Mouse (Mus musculus): ENCODE measurements around the gene 1700016K19Rik.

The 1700016K19Rik gene

DNA sequence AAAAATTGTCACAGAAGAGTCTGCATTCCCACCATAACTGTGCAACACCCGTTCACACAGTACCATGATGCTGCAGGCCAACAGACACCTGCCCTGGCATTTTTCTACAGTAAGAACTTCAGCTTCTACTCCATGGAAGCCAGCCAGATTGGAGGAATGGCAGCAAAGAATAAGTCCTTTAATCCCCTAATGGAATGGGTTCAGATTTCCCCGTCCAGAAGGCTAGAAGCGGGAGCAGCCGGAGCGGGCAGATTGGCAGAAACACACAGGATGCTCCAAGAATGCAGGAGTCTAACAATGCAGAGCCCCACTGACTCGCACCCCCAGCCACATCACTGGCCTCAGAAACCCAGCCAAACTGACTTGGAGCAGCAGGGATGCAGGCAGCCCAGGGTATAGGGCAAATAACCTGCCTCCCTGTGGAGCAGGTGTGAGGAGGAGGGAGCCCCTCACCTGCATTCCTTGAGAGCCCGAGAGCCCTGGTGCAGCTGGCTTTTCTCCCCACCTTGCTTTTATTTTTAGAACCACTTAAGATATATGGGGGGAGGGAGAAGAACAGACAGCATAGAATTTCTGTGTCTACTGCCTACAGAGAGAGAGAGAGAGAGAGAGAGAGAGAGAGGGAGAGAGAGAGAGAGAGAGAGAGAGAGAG, 26.7 kb upstream of the 1700016K19Rik start:
- no peak for TF ChIP-seq GATA4 (IDR thresholded peaks at IDR 0.05; ENCODE audit: insufficient replicate concordance, low read length)

GRCm38 (mm10) chr11:75973988-75974387, 25.7 kb upstream of the 1700016K19Rik start:
- no peak for TF ChIP-seq GATA4 (IDR thresholded peaks at IDR 0.05; ENCODE audit: insufficient replicate concordance, low read length)

DNA sequence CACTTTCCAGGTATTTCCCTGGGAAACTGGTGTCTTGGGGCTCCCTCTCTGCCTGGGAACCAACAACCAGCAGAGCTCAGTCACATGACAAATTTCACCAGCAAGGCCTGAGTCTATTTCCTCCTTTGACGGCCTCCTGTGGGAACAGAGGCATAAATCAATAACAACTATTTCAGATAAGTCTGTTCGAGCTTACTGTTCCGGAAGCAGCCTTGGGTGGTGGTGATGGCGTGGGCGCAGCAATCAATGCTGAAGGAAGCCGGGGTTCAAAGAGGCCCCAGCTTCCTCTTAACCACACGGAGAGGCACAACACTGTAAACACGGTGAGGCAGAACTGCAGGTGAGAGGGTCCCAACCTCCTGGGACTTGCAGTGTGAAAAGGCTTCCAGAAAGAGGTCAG, 23.0 kb upstream of the 1700016K19Rik start:
- TF ChIP-seq GATA4 (IDR thresholded peaks at IDR 0.05; ENCODE audit: insufficient replicate concordance, low read length), result peak; percentile 63; the same call in 1 of the 2 replicates

GRCm38 (mm10) chr11:75978051-75978450, 21.7 kb upstream of the 1700016K19Rik start:
- TF ChIP-seq GATA4 (IDR thresholded peaks at IDR 0.05; ENCODE audit: insufficient replicate concordance, low read length), result no peak

- TF ChIP-seq GATA4 (IDR thresholded peaks at IDR 0.05; ENCODE audit: insufficient replicate concordance, low read length), result no peak
Observed at GRCm38 (mm10) chr11:75980413-75980812, 19.3 kb upstream of the 1700016K19Rik start.

DNA sequence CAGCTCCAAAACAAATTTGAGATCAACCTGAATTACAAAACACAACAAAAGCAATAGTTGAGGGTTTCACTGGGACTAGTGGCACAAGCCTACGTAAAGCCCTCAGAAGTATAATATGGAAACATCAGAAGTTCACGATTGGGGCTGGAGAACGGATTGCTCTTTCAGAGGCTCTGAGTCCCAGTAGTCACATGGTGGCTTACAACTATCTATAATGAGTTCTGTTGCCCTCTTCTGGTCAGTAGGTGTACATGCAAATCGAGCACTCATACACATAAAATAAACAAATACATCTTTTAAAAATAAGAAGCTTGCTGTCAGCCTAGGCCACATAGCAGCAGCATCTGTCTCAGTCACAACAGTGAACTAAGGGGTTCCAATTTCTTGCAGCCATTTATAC, 16.5 kb upstream of the 1700016K19Rik start:
- no peak for TF ChIP-seq GATA4 (IDR thresholded peaks at IDR 0.05; ENCODE audit: insufficient replicate concordance, low read length)

GRCm38 (mm10) chr11:75984581-75984980, 15.1 kb upstream of the 1700016K19Rik start:
- no peak for TF ChIP-seq GATA4 (IDR thresholded peaks at IDR 0.05; ENCODE audit: insufficient replicate concordance, low read length)

- TF ChIP-seq GATA4 (IDR thresholded peaks at IDR 0.05; ENCODE audit: insufficient replicate concordance, low read length), result no peak
Observed at GRCm38 (mm10) chr11:75985948-75986347, 13.8 kb upstream of the 1700016K19Rik start.

DNA sequence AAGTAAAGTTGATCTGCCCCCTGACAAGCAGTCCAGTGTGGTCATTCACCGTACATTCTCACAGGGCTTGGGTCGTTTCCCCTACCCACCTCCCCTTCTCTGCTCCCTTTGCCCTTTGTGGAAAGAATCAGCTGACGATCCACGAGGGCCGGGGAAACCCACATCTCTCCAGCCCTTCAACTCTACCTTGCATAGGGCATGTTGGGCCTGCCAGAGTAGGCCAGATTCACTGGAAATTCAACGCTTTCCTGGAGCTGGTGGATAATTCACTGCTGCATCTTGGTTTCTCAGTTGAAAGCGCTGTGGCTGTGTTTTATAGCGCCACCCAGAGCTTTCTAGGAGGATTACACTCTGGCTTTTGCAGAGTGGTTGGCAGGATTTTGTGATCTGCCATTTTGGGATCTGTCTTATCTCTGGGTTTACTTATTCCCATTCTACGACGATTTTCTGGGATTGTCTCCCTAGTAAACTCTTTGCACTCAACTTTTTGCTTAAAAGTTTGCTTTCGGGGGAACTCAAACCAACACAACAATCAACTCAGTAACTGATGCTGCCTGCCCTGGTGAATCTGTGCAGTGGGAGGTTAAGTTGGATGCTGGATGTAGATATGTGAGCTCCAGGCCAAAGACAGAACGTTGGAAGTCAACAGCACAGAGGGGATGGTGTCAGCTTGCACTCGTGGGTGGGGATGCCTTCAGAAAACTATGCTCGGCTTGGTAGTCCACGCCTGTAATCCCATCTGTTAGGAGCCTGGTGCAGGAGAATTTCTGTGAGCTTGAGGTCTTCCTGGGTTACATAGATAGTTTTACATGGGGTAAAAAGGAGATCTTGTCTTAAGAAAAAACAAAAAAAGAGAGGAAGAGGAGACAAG, 8.5 kb upstream of the 1700016K19Rik start:
- no peak for TF ChIP-seq GATA4 (IDR thresholded peaks at IDR 0.05; ENCODE audit: insufficient replicate concordance, low read length)

GRCm38 (mm10) chr11:75991911-75992310, 7.8 kb upstream of the 1700016K19Rik start:
- no peak for TF ChIP-seq GATA4 (IDR thresholded peaks at IDR 0.05; ENCODE audit: insufficient replicate concordance, low read length)

DNA sequence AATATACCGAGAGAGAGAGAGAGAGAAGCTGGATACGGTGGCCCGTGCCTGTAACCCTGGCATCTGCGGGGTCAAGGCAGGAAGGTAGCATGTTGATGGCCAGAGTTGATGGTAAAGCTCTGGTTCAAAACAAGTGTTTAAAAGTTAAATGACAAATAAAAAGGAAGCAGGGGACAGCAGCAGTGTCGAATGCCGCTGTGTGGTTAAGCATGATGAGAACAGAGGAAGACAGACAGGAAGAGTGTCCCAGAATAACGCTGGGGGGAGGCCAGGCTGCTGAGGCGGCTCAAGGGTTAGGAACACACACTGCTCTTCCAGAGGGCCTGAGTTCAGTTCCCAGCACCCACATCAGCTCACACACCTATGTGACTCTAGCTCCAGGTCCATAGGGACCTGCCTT, 7.2 kb upstream of the 1700016K19Rik start:
- TF ChIP-seq GATA4 (IDR thresholded peaks at IDR 0.05; ENCODE audit: insufficient replicate concordance, low read length), result no peak

DNA sequence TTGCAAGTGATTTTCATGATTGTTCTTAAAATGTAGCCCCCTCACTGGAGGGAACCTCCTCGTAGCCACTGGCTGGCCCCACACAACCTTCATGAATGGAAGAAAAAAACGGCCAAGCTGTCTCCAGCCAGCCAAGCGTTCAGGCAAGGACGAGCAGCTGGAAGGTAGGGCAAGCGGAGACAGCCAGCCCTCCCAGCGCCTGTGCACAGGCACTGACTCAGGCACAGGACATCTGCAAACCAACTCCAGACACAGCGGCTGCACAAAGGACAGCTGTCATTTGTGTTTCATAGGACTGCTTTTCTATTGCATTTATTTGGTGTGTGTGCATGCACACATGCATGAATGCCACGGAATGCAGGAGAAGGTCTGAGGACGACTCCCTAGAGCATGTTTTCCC, 5.4 kb upstream of the 1700016K19Rik start:
- no peak for TF ChIP-seq GATA4 (IDR thresholded peaks at IDR 0.05; ENCODE audit: insufficient replicate concordance, low read length)

DNA sequence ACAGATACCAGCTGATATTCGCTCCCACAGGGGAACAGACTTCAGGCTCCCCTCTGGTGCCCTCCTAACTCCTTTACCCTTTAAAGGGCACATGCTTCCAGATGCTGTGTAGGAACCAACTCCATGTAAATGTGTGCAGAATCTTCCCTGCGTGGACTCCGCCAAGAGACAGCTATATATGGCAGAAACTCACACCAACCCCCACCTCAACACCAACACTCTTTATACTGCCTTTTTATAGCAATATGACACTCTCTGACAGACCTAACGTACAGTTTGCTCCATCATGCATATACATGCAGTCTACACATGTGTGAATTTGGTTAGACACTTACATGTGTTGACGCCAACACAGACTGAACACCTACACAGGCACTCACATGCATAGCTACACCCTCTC, 989 bp downstream of the 1700016K19Rik start:
- TF ChIP-seq GATA4 (IDR thresholded peaks at IDR 0.05; ENCODE audit: insufficient replicate concordance, low read length), result no peak

- no peak for TF ChIP-seq GATA4 (IDR thresholded peaks at IDR 0.05; ENCODE audit: insufficient replicate concordance, low read length)
Observed at GRCm38 (mm10) chr11:76001237-76001878, 1.6 kb downstream of the 1700016K19Rik start.

DNA sequence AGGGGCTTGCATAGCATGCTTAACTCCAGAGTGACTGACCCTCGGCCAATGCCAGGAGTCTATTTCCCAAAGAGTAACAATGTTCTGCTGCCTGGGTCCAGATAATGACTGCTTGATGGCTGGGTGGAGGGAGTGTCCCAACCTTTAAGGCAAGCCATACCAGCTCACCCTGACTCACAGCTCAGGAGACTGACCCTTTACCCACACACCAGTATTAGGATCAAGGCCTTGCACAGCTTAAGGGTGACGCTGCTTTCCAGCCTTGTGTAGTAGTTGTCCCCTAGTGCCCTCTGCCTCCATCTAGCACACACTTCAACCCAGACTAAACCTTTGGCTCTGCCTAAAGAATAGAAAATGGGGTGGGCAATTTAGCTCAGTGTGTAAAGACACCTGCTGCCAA, 8.4 kb downstream of the 1700016K19Rik start:
- no peak for TF ChIP-seq GATA4 (IDR thresholded peaks at IDR 0.05; ENCODE audit: insufficient replicate concordance, low read length)

- no peak for TF ChIP-seq GATA4 (IDR thresholded peaks at IDR 0.05; ENCODE audit: insufficient replicate concordance, low read length)
Observed at GRCm38 (mm10) chr11:76009101-76009500, 9.4 kb downstream of the 1700016K19Rik start.

Data from liver, adult (tissue).